Mouse (Mus musculus) heart, embryonic 10.5 days (tissue): Measurements from ENCODE around the gene Irak4. TPM values are rescaled to one million over a fixed set of nuclear protein-coding genes. Genes with fewer than 3 reads are reported as not detected.

Experiments used
- DNase-seq: peaks from one replicate; pipeline ENCODE4 v3.0.0-alpha.2; 2017; ENCODE audit warnings: low spot score
- H3K27ac ChIP-seq: fragments of 300-500 bp; sonication (generic); 2 replicates; pipeline ENCODE4 v1.5.1; 2016; ENCODE audit warnings: mild to moderate bottlenecking
- H3K27me3 ChIP-seq: fragments of 300-500 bp; sonication (generic); 2 replicates; pipeline ENCODE4 v1.6.1; 2016; ENCODE audit warnings: mild to moderate bottlenecking; ENCODE audit not compliant: poor library complexity, insufficient read depth, severe bottlenecking
- H3K36me3 ChIP-seq: fragments of 300-500 bp; sonication (generic); 2 replicates; pipeline ENCODE4 v1.6.1; 2016; ENCODE audit warnings: mild to moderate bottlenecking, moderate library complexity
- H3K4me1 ChIP-seq: fragments of 300-500 bp; sonication (generic); 2 replicates; pipeline ENCODE4 v1.6.1; 2016; ENCODE audit warnings: mild to moderate bottlenecking
- H3K4me3 ChIP-seq: fragments of 300-500 bp; sonication (generic); 2 replicates; pipeline ENCODE4 v1.5.1; 2016; ENCODE audit warnings: mild to moderate bottlenecking, moderate library complexity
- H3K9me3 ChIP-seq: fragments of 300-500 bp; sonication (generic); 2 replicates; pipeline ENCODE4 v1.6.1; 2016; ENCODE audit warnings: mild to moderate bottlenecking, moderate library complexity
- WGBS: fragments of 180-500 bp; shearing (Covaris S2); methylation state at CpG from one replicate; pipeline ENCODE4 v1.1.7; 2016; 5-methylcytosine and 5-hydroxymethylcytosine counted together
- polyA plus RNA-seq: library from polyadenylated mRNA; unstranded; fragments of >200 nt; fragmentation: Nextera tagmentation; extraction: Ambion mirVana; gene quantifications from 2 replicates; pipeline ENCODE4 v1.2.1, GENCODE M21; 2016

The Irak4 gene
- polyA plus RNA-seq, 1 experiment from 2014 or later, result 3.9 TPM

DNA sequence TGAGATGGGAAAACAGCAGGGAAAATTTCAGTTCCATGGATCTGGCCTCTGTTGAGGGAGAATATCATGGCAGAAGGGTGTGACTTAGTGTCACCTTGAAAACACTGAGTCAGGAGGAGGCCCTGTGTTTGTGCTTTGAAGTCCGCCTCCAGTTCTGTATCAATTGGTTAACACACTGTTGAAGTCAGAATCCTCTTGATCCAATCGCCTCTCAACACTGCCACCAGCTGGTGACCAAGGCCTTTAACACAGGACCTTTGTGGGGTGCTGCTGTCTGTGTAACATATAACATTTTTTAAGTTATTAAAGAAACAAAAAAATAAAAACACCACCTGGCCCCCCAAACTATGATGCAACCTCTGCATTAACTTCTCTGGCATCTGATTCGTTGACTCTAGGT, 57.9 kb downstream of the Irak4 start:
- peaks cover 12% of the 10 kb centered on the region for H3K4me1 ChIP-seq
- H3K36me3 ChIP-seq, result no peaks in the 10 kb centered on the region
- WGBS, result 17% methylated on average over 3 of the region's 3 CpGs
- H3K27me3 ChIP-seq, result no peaks in the 10 kb centered on the region
- no peaks in the 10 kb centered on the region for H3K9me3 ChIP-seq
- no peak overlapping the region for H3K4me3 ChIP-seq
- no peak for DNase-seq
- no peak overlapping the region for H3K27ac ChIP-seq

DNA sequence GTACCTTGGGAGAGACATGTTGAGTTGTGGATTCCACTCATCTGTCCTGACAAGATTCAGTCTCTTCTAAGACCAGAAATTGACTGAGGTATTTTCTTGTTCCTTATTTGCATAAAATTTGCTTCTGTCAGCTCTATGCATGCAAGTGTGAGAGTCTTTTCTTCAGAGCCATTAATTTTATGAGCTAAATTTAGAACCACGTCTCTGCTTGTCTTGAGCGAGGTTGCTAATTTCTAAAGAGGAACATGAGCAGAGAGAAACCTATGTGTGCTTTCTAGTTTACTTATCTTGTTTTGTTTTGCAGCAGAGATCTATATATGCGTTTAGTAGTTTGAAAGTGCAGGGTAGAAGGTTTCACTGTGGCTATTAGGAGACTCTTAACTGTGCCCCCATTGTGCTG, 59.0 kb downstream of the Irak4 start:
- Histone ChIP-seq H3K4me3 (no peak overlapping the region), H3K4me1 (peaks cover 12% of the 10 kb centered on the region), H3K27me3 (no peaks in the 10 kb centered on the region), H3K9me3 (no peaks in the 10 kb centered on the region), H3K36me3 (no peaks in the 10 kb centered on the region), H3K27ac (no peak overlapping the region)
- WGBS, result 68% methylated on average over 3 of the region's 3 CpGs
- no peak for DNase-seq

DNA sequence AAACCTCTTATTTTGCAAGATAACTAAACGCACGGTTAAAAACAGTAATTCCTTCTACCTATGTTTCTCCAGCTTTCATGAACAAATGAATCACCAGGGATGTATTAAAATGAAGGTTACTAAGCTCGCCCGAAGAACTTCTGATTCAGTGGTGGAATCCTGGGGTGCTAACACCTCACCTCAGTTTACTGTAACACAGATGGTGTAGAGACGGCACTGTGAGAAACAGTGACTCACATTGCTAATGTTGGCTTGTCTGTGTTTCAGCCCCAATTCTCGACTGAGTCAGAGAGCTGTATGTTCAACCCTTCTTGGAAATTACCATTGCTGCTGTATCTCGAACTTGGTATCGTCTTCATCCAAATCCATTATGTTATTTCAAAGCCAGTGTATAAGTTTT, 64.3 kb downstream of the Irak4 start:
- Histone ChIP-seq H3K36me3 (no peaks in the 10 kb centered on the region), H3K4me3 (no peak overlapping the region), H3K4me1 (no peaks in the 10 kb centered on the region), H3K27ac (no peak overlapping the region), H3K9me3 (no peaks in the 10 kb centered on the region), H3K27me3 (no peaks in the 10 kb centered on the region)
- 82% methylated on average over 8 of the region's 8 CpGs for WGBS
- DNase-seq, result no peak

DNA sequence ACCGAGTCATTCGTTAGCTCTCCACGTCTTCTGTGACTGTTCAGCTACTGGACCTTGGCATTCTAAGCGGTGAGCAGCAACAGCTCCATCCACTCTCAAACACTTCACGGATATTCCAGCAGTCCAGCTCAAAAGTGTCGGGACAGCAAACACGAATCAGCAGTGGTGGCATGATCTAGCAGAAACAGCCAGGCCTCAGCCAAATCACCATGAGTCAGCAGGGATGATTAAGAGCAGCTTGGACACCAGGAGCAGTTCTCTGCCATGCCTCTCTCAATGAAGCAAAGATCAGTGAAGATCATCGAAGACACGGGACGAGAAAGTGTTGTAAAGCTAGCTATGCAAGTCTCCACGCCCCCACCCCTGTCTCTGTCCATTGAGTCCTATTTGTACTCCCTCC, 72.6 kb downstream of the Irak4 start:
- Histone ChIP-seq H3K27ac (no peak overlapping the region), H3K4me3 (no peak overlapping the region), H3K36me3 (no peaks in the 10 kb centered on the region), H3K9me3 (no peaks in the 10 kb centered on the region), H3K27me3 (no peaks in the 10 kb centered on the region), H3K4me1 (no peaks in the 10 kb centered on the region)
- 88% methylated on average over 11 of the region's 11 CpGs for WGBS
- no peak for DNase-seq

DNA sequence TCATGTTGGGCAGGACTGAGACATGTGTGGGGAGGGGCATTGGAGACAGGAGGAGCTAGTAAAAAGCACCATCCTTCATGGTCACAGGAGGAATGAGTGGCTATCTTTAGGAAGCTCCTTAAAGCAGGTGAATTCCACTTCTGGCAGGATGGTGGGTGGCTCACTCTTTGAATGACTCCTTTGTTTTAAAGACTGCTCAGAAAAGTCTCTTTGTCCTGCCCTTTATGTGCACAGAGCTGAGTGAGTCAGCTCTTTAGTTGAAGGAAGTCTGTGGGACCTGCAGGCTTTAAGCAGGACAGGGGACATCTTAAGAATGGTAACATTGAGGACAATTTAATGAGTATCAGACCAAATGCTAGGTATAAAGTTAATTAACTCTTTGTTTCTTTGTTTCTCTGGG, 77.5 kb downstream of the Irak4 start:
- Histone ChIP-seq H3K27me3 (0 out of 2 replicates have a peak, but pooled peaks cover 4% of the 10 kb centered on the region), H3K4me1 (no peaks in the 10 kb centered on the region), H3K27ac (no peak overlapping the region), H3K4me3 (no peak overlapping the region), H3K36me3 (no peaks in the 10 kb centered on the region), H3K9me3 (no peaks in the 10 kb centered on the region)
- no peak for DNase-seq

DNA sequence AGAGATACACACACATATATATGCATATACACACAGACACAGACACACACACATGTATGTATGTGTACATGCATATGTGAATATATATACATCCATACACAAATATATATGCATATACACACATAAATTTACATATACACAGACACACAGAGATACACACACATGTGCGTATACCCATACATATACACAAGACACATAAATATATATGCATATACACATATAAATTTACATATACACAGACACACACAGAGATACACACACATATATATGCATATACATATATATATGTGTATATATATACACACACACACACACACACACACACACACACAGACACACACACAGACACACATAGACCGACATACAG, 85.0 kb downstream of the Irak4 start:
- no peaks in the 10 kb centered on the region for H3K9me3 ChIP-seq
- WGBS, result 54% methylated on average over 2 of the region's 2 CpGs

DNA sequence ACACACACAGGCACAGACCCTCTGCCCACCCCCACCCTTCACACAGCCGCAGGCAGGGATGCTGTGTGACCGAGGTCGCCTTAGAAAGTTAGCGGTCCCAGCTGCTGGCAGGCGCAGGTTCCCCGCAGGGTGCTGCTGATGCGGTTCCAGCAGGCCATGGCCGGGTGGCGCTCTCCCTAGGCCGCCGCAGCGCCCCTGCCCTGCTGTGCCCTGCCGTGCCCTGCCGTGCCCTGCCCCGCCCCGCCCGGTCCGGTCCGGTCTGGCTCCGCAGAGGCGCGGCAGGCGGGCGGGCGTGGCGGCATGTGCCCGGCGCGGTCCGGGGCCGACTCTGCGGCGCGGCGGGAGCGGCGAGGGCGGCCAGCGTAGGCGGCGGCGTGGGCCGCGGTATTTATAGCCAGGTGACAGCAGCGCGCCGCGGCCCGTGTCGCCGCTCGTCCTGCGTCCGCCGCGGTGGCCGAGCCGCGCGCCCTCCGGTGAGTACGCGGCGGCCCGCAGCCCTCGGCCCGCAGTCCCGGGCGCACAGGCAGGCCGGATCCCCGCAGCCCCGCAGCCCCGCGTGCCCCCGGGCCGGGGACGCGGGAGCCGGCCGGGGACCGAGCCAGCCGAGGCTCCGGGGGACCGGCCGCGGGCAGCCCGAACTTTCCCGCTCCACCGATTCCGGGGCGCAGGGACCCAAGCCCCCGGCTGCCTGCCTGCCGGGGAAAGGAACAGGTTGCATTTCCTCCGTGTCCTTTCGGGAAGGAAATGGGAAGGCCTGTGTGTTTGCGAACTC, 85.6 kb downstream of the Irak4 start, which contains the start of gene Tmem117:
Tmem117 (plus strand) TSS at position 403 of the 772 bp plus-strand sequence.
- WGBS, result under 1% methylated on average over 74 of the region's 96 CpGs
- Histone ChIP-seq H3K4me1 (peaks cover 4% of the 10 kb centered on the region; the same call in 1 of the 2 replicates), H3K36me3 (no peaks in the 10 kb centered on the region), H3K27ac (peak within 1 kb of the TSS; percentile 87), H3K4me3 (peak within 1 kb of the TSS; percentile 76), H3K27me3 (peaks cover 41% of the 10 kb centered on the region), H3K9me3 (no peaks in the 10 kb centered on the region)
- no peak for DNase-seq

More for the DNA sequence above, 85.0 kb downstream of the Irak4 start:
- peak overlapping the region; percentile 76 for H3K4me3 ChIP-seq
- DNase-seq, result no peak
- peak overlapping the region; percentile 87; the same call in 1 of the 2 replicates for H3K27ac ChIP-seq
- peaks cover 41% of the 10 kb centered on the region for H3K27me3 ChIP-seq
- H3K36me3 ChIP-seq, result no peaks in the 10 kb centered on the region
- peaks cover 4% of the 10 kb centered on the region; the same call in 1 of the 2 replicates for H3K4me1 ChIP-seq

DNA sequence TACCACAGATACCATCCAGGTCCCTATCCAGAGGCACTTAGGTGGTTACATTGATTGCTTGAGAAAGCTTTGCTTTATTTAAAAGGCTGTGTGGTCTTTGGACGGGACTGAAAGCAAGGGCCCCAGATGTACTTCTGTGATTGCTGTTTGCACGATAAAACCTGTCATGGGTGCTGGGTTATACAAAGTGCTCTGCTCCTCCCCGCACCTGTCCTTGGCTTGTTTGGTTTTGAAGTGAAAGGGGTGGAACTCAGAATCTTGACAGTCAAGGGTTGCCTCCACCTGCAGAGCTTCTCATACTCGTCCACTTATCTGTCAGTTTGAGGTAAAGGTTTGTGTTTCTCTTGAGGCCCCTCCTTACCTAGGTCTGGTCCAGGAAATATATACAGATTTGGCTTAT, 87.1 kb downstream of the Irak4 start:
- Histone ChIP-seq H3K4me3 (no peak overlapping the region), H3K27me3 (peaks cover 37% of the 10 kb centered on the region), H3K36me3 (no peaks in the 10 kb centered on the region), H3K27ac (no peak overlapping the region), H3K4me1 (peaks cover 4% of the 10 kb centered on the region; the same call in 1 of the 2 replicates), H3K9me3 (no peaks in the 10 kb centered on the region)
- 66% methylated on average over 4 of the region's 4 CpGs for WGBS
- no peak for DNase-seq

Other genes with a start within 250 kb of the Irak4 start
- gene Adamts20, start 78.2 kb upstream of the Irak4 start, polyA plus RNA-seq, result 0.87 and 2.4 TPM in 2 replicates
- 7.5 and 8.9 TPM in 2 replicates for gene Pus7l, start 96 bp upstream of the Irak4 start, polyA plus RNA-seq
- 57.1 and 61.5 TPM in 2 replicates for gene Twf1, start 46.2 kb downstream of the Irak4 start, polyA plus RNA-seq
- 0.73 and 1.8 TPM in 2 replicates for gene Tmem117, start 85.6 kb downstream of the Irak4 start, polyA plus RNA-seq